Mouse (Mus musculus) induced T-regulatory cell, adult 2 months (primary cell): Measurements from ENCODE around the gene Neurl4.

ENCODE experiments used
- DNase-seq: peaks from one replicate; pipeline ENCODE4 v3.0.0-alpha.2; 2012; ENCODE audit warnings: low read depth

Neurl4 gene

DNA sequence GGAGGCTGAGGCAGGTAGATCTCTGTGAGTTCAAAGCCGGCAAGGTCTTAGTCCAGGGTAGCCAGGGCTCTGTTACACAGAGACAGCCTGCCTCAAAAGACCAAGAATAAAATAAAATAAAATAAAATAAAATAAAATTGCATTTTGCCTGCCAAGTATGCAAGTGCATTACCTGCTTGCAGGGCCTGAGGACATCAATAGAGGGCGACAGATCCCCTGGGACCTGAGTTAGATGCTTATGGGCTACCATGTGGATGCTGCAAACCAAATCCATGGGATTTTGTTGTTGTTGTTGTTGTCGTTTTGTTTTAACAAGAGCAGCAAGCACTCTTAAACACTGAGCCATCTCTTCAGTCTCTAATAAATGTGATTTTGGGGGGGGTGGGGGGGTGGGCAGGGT, 31.4 kb downstream of the Neurl4 start:
- DNase-seq, result no peak

DNA sequence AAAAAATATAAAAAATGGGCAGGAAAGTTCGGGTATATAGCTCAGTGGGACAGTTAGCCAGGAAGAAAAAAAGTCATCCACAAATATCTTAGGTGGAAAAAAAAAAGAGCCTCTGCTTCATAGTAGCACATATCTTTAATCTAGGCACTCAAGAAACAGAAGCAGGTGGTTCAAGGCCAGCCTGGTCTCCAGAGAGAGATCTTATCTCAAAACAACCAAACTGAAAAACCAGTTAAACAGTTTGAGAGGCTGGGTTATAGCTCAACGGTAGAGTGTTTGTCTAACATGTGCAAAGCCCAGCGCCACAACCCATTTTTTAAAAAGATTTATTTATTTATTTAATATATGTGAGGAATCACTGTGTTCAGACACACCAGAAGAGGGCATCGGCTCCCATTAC, 32.2 kb downstream of the Neurl4 start:
- no peak for DNase-seq

DNA sequence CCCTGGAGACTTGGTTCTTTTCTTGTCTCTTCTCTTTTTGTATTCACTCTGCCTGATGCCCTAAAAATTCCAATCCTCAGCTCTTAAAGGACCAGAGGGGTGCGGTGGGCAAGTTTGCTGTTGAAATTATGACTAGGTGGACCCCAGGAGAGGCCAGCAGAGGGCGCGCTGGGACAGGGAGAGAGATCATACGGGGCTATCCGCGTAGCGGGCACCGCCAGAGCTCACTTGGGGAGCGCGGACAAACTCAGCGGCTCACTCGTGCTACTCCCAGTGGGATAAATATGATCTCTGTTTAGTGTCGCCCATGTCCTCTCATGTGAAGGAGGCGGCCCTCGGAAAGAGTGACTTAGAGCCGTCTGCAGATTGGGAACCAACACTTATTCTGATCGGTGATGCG, 33.3 kb downstream of the Neurl4 start:
- DNase-seq, result peak; percentile 95

DNA sequence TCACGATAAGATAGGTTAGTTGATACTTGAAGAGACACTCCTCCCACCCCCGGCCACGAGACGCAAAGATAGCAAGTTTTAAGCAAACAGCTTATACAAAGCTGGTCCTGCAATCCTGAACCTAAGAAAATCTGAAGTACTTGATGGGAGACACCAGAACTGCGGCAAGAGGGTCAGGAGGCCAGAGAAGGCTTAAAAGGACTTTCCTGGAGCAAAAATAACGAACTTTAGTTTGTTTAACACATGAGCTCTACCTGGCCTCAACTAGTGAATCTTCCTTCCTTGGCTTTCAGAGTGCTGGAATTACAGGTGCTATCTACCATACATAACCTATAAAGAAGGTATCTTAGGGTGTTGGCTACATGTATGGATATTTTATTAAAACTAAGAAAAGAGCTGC, 33.8 kb downstream of the Neurl4 start:
- no peak for DNase-seq

DNA sequence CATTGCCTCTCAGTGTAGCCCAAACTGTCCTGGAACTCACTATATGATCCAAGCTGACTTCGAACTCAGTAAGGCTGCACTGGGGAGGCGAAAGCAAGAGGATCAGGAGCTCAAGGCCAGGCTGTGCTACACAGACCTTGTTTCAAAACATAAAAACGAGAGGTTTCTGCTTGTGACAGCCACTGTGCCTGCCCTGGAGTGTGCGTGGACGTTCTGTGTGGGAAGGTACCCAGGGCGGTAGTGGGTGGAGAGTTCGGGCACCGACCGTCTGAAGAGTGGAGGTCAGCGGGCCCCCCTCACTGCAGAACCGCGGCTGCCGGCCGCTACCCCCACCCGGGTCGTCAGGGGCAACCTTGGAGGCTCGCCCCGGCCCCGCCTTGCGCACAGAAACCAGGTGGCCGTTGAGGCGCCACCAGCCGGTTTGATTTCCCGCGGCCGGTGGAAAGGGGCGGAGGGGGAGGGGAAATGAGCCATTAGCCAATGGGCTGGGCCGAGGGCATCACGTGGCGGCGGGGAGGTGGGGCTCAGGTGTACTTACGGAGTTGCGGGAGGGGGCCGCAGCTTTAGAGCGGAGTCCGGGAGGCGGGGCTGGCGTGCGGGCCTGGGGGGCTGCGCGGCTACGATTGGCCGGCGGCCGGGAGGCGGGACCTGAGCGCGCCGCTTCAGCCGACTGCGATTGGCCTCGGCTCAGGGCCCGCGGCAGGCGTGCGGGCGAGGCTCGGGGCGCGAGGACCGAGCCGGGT, 34.4 kb downstream of the Neurl4 start, which contains the start of gene Ybx2:
Gene Ybx2 (plus strand): TSS at position 660 of the 743 bp plus-strand sequence.
- peak; percentile 91 for DNase-seq

DNA sequence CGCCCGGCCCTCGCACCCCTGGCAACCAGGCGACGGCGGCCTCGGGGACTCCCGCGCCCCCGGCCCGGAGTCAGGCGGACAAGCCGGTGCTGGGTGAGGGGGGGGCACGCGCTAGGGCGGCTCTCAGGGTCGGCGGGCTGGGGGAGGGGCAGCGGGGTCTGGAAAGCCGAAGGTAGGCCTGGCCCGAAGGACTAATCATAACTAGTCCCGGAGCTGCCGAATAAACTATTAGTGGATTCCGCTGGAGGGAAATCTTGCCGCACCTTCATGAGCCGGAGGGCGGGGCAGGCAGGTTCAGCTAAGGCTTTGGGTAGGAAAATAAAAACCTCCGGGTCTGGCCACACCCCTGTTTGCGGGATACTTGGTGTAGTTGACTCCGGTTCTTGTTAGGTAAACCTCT, 35.3 kb downstream of the Neurl4 start:
- peak; percentile 62 for DNase-seq

DNA sequence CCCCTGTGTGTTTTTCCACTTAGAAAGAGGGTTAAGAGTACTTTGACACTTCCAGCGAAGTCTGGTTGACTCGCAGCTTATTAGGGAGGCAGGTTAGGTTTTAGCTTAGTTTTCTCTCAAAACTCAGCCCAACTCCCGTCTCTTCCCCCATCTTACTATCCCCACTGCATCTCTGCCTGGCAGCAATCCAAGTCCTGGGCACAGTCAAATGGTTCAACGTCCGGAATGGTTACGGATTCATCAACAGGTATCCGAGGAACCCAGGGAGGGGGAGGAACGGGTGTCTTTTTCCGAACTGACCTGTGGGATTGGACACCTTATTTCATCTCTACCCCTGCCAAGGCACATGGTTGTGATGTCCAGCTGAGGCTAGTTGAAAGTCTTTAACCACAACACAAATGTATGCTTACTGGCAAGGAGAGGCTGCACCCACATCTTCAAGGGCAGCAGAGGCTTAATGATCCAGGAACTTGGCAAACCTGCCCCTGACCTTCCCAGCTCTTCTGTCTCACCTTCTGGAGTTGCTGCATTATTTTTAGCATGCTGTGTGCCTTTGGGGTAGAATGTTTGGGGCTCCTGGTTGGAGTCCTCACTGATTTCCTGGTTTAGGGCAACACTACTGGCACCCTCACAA, 36.0 kb downstream of the Neurl4 start:
- peak; percentile 26 for DNase-seq

DNA sequence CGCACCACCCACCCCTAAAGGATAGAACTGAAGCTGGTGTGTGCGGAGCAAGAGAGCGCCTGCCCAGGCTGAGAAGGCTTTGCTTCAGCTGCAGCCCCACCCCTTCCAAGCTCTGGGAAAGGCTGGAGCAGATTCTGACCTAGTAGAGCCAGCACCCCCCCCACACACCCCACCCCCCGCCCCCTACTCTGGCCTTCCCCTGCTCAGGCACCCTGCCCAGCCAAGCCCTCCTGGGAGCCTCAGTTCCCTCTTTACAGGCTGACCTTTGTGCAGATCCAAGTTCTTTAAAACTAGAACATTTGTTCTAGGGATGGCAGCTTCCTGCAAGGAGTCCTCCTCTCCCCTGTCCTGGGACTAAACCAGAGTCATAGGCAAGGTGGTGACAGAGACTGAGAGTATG, 36.5 kb downstream of the Neurl4 start:
- DNase-seq, result no peak

DNA sequence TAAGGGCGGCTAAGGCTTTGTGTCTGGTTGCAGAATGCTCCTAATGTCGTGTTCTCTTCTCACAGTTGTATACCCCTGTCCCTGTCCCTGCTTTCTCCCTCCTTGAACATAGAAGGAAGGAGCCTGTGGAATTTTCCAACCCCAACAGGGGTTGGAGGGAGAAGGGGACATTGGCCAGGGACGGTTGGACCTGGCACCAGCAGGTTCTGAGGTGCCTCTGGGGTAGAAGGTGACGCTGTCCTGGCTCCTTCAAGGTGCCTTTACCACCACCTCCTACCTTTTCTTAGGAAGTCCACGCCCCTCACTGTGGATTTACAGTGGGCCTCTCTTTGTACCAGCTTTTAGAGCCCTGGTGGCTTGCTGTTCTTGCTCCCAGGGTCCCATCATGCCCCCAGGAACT, 37.0 kb downstream of the Neurl4 start:
- no peak for DNase-seq

DNA sequence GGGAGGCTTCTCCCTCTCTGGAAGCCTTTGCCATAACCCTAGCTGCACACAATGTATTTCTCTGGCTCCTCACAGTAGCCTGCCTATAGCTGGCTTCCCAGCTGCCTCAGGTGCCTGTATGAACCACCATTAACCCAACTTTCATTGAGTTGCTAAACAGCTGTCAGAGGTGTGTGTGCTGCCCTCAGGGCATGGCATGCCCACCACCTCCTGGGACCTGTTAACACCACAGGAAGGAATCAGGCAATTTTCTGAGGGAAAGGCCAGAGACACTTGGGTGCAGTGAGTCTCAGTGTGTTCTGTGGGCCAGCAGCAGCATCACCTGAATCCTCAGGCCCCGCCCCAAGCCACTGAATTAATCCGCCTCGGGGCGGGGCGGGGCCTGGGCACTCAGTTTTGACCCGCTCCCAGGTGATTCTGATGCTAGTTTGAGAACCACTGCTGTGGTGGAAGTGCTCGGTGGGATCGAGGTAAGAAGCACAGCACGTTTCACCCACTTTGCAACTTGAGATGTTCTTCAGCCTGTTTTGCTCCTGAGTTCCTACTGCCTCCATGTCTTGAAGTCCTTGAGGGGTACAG, 37.6 kb downstream of the Neurl4 start:
- no peak for DNase-seq

DNA sequence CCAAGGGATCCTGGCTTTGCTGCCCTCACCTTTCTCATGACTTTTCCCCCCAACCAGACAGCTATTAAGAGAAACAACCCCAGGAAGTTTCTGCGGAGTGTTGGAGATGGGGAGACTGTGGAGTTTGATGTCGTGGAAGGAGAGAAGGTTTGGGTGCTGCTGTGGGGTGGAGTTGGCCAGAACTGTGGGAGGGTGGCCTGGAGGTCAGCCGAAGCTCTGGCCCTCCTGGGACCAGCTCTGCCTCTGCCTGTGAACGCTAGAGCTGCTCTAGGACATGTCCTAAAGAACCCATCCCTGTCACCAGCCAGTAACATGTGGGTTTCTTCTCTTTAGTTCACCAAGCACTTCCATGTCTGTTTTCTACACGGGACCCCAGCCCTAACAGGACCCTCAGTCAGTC, 38.3 kb downstream of the Neurl4 start:
- DNase-seq, result no peak

DNA sequence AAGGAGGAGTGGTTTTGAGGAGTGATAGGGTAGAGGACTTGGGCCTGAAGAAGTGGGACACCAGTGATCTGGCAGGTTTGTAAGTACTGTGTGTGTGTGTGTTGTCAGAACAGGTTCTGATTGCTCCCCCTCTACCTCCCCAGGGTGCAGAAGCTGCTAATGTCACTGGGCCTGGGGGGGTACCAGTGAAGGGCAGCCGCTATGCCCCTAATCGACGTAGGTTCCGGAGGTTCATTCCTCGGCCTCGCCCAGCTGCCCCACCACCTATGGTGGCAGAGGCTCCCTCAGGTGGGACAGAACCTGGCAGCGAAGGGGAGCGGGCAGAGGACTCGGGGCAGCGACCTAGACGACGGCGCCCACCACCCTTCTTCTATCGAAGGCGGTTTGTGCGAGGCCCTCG, 38.9 kb downstream of the Neurl4 start:
- DNase-seq, result no peak

DNA sequence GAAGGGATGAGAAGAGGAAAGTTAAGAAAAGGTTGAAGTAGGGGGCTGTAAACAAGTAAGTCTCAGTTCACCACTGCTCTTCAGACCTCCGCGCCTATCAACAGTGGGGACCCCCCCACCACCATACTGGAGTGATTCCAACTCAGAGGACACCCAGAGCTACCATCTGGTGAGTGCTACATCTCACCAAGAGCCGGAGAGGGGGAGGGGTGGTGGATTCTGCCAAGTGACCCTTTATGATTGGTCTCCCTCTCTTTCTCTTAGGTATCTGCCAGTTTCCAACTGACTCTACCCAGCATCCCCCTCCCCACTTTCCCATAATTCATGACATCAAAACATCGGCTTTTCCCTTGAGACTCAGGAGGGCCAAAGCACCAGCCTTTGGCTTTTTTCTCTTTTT, 40.1 kb downstream of the Neurl4 start:
- DNase-seq, result no peak

DNA sequence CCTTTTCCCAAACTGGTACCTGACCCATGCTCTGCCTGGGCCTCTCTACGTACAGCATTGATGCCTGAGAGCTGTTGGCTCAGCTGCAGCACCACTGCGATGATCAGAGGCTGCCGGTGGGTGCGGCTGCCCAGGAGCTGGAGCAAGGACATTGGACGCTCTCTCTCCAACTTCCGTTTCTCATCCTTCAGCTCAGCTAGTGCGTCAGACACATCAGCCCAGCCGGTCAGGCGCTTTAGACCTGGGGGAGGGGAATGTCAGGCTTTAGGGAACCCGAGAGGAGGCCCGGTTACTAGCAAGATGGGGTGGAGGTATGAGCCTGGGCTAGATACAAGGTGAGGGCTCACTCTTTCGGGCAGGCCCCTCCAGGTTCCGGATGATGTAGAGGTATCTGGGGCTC, 44.3 kb downstream of the Neurl4 start:
- no peak for DNase-seq

DNA sequence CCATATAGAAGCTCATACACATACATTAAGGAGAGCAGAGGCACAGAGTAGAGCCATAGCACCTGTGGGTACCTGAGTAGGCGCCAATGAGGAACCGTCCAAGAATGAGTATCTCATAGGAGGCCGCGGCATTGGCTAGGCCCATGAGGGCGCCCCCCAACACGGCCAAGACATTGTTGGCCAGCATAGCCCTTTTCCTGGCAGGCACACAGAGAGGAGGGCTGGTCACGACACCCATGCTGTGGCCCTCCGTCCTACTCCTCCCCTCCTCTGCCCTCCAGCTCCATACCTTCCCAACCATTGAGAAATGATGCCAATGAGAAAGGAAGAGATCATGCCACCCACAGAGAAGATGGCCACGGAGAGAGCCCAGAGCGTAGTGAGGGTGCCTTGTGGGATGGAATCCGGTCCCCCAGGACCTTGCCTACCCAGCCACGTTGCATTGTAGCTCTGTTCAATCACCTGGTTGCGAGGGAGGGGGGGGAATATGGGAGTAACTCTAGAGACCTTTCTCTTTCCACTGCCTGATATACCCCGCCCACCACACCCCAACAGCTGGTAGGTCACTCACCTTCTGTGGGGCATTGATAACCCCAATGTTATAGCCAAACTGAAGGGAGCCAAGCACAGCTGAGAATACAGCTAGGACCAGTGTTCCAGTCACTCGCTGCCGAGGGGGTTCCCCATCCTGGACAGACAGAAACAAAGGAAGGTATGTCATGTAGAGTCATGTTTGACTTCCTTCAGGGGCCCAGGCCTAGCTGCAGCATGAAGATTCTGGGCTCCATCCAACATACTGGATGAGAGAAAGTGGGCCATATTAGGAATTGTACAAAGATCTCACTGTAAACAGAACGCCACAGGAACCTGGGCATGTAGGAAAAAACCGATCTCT, 45.4 kb downstream of the Neurl4 start:
- no peak for DNase-seq

DNA sequence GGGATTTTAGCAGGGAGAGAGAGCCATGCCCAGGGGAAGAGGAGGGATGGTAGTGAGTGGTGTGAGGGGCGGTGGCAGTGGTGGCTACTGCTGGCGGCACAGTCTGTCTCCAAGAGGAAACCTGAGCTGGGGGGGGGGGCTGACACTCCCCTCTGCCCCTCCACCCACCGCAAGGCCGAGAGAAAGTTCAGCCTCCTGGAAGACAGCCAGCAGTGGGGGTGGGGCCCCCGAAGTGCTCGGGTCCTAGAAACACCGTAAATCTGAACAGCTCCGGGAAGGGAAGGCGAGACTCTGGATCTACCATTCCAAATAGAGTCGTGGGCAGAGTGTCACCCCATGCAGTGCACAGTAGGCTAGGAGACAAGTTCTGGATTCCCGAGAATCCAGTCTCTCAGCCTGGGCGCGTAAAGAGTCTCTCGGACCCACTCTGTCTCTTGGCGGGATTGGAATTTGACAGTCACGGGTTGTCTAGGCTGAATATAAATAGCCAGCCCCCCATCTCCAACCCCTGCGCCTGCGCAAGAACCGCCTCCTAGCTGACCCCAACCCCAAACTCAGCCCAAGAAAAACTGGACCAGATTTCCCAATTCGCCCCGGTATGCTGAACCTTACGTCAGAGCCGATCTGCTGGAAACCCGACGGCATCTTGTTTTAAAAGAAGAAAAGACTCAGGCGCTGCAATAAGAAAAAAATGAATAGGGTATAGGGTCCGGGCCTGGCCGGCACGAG, 46.6 kb downstream of the Neurl4 start:
- no peak for DNase-seq

DNA sequence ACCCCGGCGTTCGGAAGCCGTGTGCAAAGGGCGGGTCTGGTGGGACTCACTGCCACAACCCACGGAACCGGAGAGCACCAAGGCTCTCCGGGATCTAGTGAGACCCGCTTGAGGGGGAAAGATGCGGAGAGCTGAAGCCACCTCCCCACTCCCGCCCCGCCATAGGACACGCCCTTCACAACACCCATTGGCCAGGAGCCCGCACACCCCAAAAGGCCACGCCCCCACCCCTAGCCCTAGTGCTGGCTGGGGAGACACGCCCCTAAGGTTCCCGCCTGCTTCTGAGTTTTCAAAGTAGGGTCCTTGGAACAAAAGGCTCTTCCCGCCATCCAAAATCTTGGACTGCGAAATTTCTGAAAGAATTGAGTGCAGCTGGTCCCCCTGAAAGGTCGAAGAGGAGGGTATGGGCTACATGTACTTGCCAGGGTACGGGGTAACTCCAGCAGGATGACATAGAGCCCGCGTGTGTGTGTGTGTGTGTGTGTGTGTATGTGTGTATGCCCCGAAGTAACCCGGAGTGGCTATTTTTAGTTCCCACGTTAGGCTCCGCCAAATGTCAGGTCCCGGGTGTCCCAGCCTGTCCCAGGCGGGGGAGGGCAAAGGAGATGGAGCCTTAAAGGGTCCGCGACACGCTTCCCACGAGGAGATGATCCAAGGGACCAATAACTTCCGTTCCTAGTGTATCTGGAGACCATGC, 47.3 kb downstream of the Neurl4 start, which contains the start of gene Slc2a4:
Gene Slc2a4 (minus strand): TSS at position 123 of the 697 bp plus-strand sequence.
- peak; percentile 93 for DNase-seq

DNA sequence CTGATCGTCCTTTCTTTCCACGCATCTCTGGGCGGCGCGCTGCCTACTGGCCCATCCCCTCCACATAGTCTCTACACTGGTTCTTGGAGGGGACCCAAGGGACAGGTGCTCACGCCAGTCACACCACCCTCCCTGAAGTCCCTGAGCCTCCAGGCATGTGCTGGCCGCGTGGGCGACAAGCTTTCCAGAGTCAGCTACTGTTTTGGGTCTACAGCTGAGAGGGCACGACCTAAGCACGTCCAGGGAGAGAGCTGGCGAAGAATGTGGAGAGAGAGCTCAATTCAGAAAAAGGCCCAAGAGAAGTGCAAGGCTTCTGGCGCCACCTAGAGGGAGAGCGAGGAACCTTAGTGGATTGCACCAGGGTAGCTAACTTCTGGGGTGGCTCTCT, 47.9 kb downstream of the Neurl4 start:
- DNase-seq, result peak; percentile 95

DNA sequence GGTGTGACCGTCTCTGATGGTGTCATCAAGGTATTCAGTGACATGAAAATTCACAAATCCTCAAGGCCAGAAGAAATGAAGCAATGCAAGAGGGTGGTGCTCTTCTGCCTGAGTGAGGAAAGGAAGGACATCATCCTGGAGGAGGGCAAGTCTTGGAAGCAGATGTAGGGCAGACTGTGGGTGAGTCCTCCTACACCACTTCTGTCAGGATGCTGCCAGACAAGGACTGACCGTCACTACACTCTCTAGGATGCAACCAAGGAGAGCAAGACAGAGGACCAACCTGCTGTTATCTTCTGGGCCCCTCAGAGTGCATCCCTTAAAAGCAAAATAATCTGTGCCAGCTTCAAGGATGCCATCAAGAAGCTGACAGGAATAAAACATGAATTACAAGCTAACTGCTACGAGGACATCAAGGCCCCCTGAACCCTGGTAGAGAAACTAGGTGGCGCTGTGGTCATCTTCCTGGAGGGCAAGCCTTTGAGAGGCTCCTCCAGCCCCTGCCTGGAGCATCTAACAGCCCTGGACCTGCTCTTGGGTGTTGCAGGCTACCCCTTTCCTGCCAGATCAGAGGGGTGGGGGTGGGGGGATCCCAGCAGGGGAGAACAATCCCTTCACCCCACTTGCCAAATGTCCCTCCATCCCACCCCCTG, 50.1 kb downstream of the Neurl4 start:
- DNase-seq, result peak; percentile 53

DNA sequence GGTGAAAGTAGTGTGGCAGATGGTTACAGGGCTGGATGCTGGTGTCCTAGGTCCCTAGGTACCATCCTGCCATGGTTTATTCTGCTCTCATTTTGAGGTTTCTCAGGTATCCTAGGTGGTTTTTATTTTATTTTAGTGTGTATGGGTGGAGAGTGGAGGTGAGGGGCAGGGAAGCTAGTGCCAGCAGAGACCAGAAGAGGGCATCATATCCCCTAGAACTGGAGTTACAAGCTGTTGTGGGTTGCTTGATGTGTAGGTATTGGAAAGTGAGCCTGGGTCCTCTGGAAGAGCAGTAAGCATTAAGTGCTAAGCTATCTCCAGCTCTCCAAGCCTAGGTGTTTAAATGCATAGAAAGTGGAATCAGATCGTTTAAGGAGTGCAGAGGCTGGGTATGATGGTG, 51.4 kb downstream of the Neurl4 start:
- DNase-seq, result peak; percentile 28
